Mouse (Mus musculus): Measurements from ENCODE around the gene Alox12b. TPM values are rescaled to one million over a fixed set of nuclear protein-coding genes. Genes with fewer than 3 reads are reported as not detected.

The Alox12b gene
- total and polyA plus RNA-seq, 3 experiments: not detected

GRCm38 (mm10) chr11:69134622-69134968 lies 22.2 kb upstream of the Alox12b start:
- Histone ChIP-seq H3K9ac (ENCODE audit: control insufficient read depth, low read depth, low read length, poor library complexity, severe bottlenecking) (no peak overlapping the region), H3K36me3 (ENCODE audit: control insufficient read depth in 1 of 2, insufficient read depth in 2 of 2, low read length in 2 of 2) (no peaks in the 10 kb centered on the region), H3K27ac (ENCODE audit: control insufficient read depth, low read depth, low read length) (no peak overlapping the region), H3K4me3 (ENCODE audit: control insufficient read depth in 1 of 2, insufficient read depth in 1 of 2, low read depth in 2 of 2, low read length in 2 of 2) (peak overlapping the region in 1 of 2 experiments; percentile 32; a peak in 1 of 4 replicates), H3K9me3 (replicated peaks; ENCODE audit: insufficient read depth, low read length) (no peaks in the 10 kb centered on the region), H3K79me2 (ENCODE audit: control insufficient read depth, insufficient read depth, low read length, poor library complexity) (no peaks in the 10 kb centered on the region), H3K4me1 (ENCODE audit: control insufficient read depth in 1 of 2, insufficient read depth in 2 of 2, low read length in 2 of 2) (peaks cover 2 to 13% of the 10 kb centered on the region in 2 experiments; a peak in 3 of 4 replicates), H3K27me3 (ENCODE audit: control insufficient read depth in 1 of 2, insufficient read depth in 2 of 2, low read length in 2 of 2) (peaks cover 10 to 27% of the 10 kb centered on the region in 2 experiments)
- DNase-seq (ENCODE audit: low read depth, low spot score): no peak
- no peak for TF ChIP-seq MAX (IDR thresholded peaks at IDR 0.05; ENCODE audit: low read length)
- TF ChIP-seq CHD2 (IDR thresholded peaks at IDR 0.05; ENCODE audit: low read length): no peak
- TF ChIP-seq GATA1 (IDR thresholded peaks at IDR 0.05; ENCODE audit: low read depth, low read length): no peak
- TF ChIP-seq ZKSCAN1 (IDR thresholded peaks at IDR 0.05; ENCODE audit: low read depth, low read length): no peak

GRCm38 (mm10) chr11:69135361-69135760 lies 21.4 kb upstream of the Alox12b start:
- Histone ChIP-seq H3K9ac (ENCODE audit: control insufficient read depth, low read depth, low read length, poor library complexity, severe bottlenecking) (no peak overlapping the region), H3K79me2 (ENCODE audit: control insufficient read depth, insufficient read depth, low read length, poor library complexity) (no peaks in the 10 kb centered on the region), H3K27me3 (ENCODE audit: control insufficient read depth in 1 of 2, insufficient read depth in 2 of 2, low read length in 2 of 2) (peaks cover 15 to 35% of the 10 kb centered on the region in 2 experiments), H3K4me3 (ENCODE audit: control insufficient read depth in 1 of 2, insufficient read depth in 1 of 2, low read depth in 2 of 2, low read length in 2 of 2) (no peak overlapping the region), H3K4me1 (ENCODE audit: control insufficient read depth in 1 of 2, insufficient read depth in 2 of 2, low read length in 2 of 2) (peaks cover 2 to 13% of the 10 kb centered on the region in 2 experiments; a peak in 3 of 4 replicates), H3K36me3 (ENCODE audit: control insufficient read depth in 1 of 2, insufficient read depth in 2 of 2, low read length in 2 of 2) (no peaks in the 10 kb centered on the region), H3K27ac (ENCODE audit: control insufficient read depth, low read depth, low read length) (no peak overlapping the region), H3K9me3 (replicated peaks; ENCODE audit: insufficient read depth, low read length) (no peaks in the 10 kb centered on the region)
- TF ChIP-seq ZNF384 (IDR thresholded peaks at IDR 0.05; ENCODE audit: low read depth, low read length): peak; percentile 72
- no peak for TF ChIP-seq POLR2A (IDR thresholded peaks at IDR 0.05; ENCODE audit: control insufficient read depth in 1 of 2, insufficient read depth in 1 of 2, low read depth in 1 of 2, low read length in 2 of 2, poor library complexity in 1 of 2)
- no peak for DNase-seq (ENCODE audit: low read depth, low spot score)

GRCm38 (mm10) chr11:69147546-69147945 lies 9.2 kb upstream of the Alox12b start:
- peaks cover 17 to 18% of the 10 kb centered on the region in 2 experiments for H3K27me3 ChIP-seq (ENCODE audit: control insufficient read depth in 1 of 2, insufficient read depth in 2 of 2, low read length in 2 of 2)

More at GRCm38 (mm10) chr11:69147546-69147945, 9.2 kb upstream of the Alox12b start:
- Histone ChIP-seq H3K79me2 (ENCODE audit: control insufficient read depth, insufficient read depth, low read length, poor library complexity) (no peaks in the 10 kb centered on the region), H3K4me1 (ENCODE audit: control insufficient read depth in 1 of 2, insufficient read depth in 2 of 2, low read length in 2 of 2) (no peaks in the 10 kb centered on the region), H3K36me3 (ENCODE audit: control insufficient read depth in 1 of 2, insufficient read depth in 2 of 2, low read length in 2 of 2) (no peaks in the 10 kb centered on the region), H3K4me3 (ENCODE audit: control insufficient read depth in 1 of 2, insufficient read depth in 1 of 2, low read depth in 2 of 2, low read length in 2 of 2) (no peak overlapping the region), H3K27ac (ENCODE audit: control insufficient read depth, low read depth, low read length) (no peak overlapping the region), H3K9me3 (replicated peaks; ENCODE audit: insufficient read depth, low read length) (no peaks in the 10 kb centered on the region), H3K9ac (ENCODE audit: control insufficient read depth, low read depth, low read length, poor library complexity, severe bottlenecking) (no peak overlapping the region)
- TF ChIP-seq HCFC1 (IDR thresholded peaks at IDR 0.05; ENCODE audit: low read depth, low read length): no peak
- no peak for TF ChIP-seq RCOR1 (IDR thresholded peaks at IDR 0.05; ENCODE audit: low read depth, low read length)
- TF ChIP-seq ZMIZ1 (IDR thresholded peaks at IDR 0.05; ENCODE audit: low read depth, low read length): no peak
- TF ChIP-seq POLR2AphosphoS2 (IDR thresholded peaks at IDR 0.05; ENCODE audit: low read length): no peak
- no peak for TF ChIP-seq SIN3A (IDR thresholded peaks at IDR 0.05; ENCODE audit: low read length)
- no peak for TF ChIP-seq MAX (IDR thresholded peaks at IDR 0.05; ENCODE audit: low read length)
- TF ChIP-seq ETS1 (IDR thresholded peaks at IDR 0.05; ENCODE audit: low read depth, low read length): no peak
- TF ChIP-seq UBTF (IDR thresholded peaks at IDR 0.05; ENCODE audit: borderline replicate concordance, insufficient read depth, low read depth, low read length): no peak
- TF ChIP-seq POLR2AphosphoS5 (IDR thresholded peaks at IDR 0.05; ENCODE audit: borderline replicate concordance, low read depth, low read length): no peak
- no peak for TF ChIP-seq MYC (IDR thresholded peaks at IDR 0.05; ENCODE audit: low read depth, low read length)
- no peak for TF ChIP-seq CTCF (IDR thresholded peaks at IDR 0.05 in 2 of 3, conservative IDR thresholded peaks at IDR 0.05 in 1 of 3; ENCODE audit: control insufficient read depth in 1 of 3, insufficient read depth in 1 of 3, low read depth in 2 of 3, low read length in 3 of 3, poor library complexity in 1 of 3, severe bottlenecking in 1 of 3)
- no peak for TF ChIP-seq BHLHE40 (IDR thresholded peaks at IDR 0.05; ENCODE audit: borderline replicate concordance, low read depth, low read length)
- TF ChIP-seq MXI1 (IDR thresholded peaks at IDR 0.05; ENCODE audit: low read depth, low read length): no peak
- TF ChIP-seq MEF2A (IDR thresholded peaks at IDR 0.05; ENCODE audit: extremely low read depth, insufficient replicate concordance, low read depth, low read length, poor library complexity, severe bottlenecking): no peak
- TF ChIP-seq GABPA (IDR thresholded peaks at IDR 0.05; ENCODE audit: low read depth, low read length): no peak
- no peak for TF ChIP-seq USF1 (IDR thresholded peaks at IDR 0.05; ENCODE audit: low read depth, low read length)
- no peak for DNase-seq (ENCODE audit: low read depth, low spot score)
